Mouse (Mus musculus): ENCODE data around the gene Ldb3. TPM values are rescaled to one million over a fixed set of nuclear protein-coding genes. Genes with fewer than 3 reads are reported as not detected.
A peak's percentile ranks its signal among the peaks of the same experiment; 100 is the strongest.

The Ldb3 gene
- polyA plus RNA-seq, 1 experiment from 2014 or later: 0.99 TPM

- Histone ChIP-seq H3K27me3 (ENCODE audit: control insufficient read depth, insufficient read depth, low read depth, low read length) (peaks cover 12% of the 10 kb centered on the region; the same call in 1 of the 2 replicates), H3K9me3 (replicated peaks; ENCODE audit: control insufficient read depth, low read length, poor library complexity, severe bottlenecking) (no peaks in the 10 kb centered on the region), H3K4me1 (ENCODE audit: control insufficient read depth, insufficient read depth, low read length) (peaks cover 2% of the 10 kb centered on the region; the same call in 1 of the 2 replicates), H3K4me2 (ENCODE audit: low read length) (no peak overlapping the region), H3K27ac (ENCODE audit: low read length) (no peak overlapping the region), H3K9ac (ENCODE audit: low read depth, low read length) (no peak overlapping the region), H3K4me3 (ENCODE audit: low read depth, low read length) (no peak overlapping the region), H3K36me3 (ENCODE audit: control insufficient read depth, insufficient read depth, low read length) (no peaks in the 10 kb centered on the region)
- ATAC-seq: no peak
- WGBS: 31% methylated on average over 9 of the region's 9 CpGs
These were observed 30.3 kb upstream of the Ldb3 start for GRCm38 (mm10) chr14:34618808-34619207.

- no peak overlapping the region for H3K27ac ChIP-seq (ENCODE audit: low read length)
- no peaks in the 10 kb centered on the region for H3K36me3 ChIP-seq (ENCODE audit: control insufficient read depth, insufficient read depth, low read length)
- no peak overlapping the region for H3K4me3 ChIP-seq (ENCODE audit: low read depth, low read length)
- no peak overlapping the region for H3K9ac ChIP-seq (ENCODE audit: low read depth, low read length)
- 2% methylated on average over 8 of the region's 8 CpGs for WGBS
- H3K9me3 ChIP-seq (replicated peaks; ENCODE audit: control insufficient read depth, low read length, poor library complexity, severe bottlenecking): no peaks in the 10 kb centered on the region
- H3K4me1 ChIP-seq (ENCODE audit: control insufficient read depth, insufficient read depth, low read length): peaks cover 2% of the 10 kb centered on the region; the same call in 1 of the 2 replicates
- H3K27me3 ChIP-seq (ENCODE audit: control insufficient read depth, insufficient read depth, low read depth, low read length): peaks cover 12% of the 10 kb centered on the region; the same call in 1 of the 2 replicates
- ATAC-seq: peak; percentile 63
- no peak overlapping the region for H3K4me2 ChIP-seq (ENCODE audit: low read length)
These were observed 28.3 kb upstream of the Ldb3 start for GRCm38 (mm10) chr14:34616821-34617220.

GRCm38 (mm10) chr14:34615625-34616024 lies 27.1 kb upstream of the Ldb3 start:
- no peak for ATAC-seq
- Histone ChIP-seq H3K27me3 (ENCODE audit: control insufficient read depth, insufficient read depth, low read depth, low read length) (peaks cover 12% of the 10 kb centered on the region; the same call in 1 of the 2 replicates), H3K4me1 (ENCODE audit: control insufficient read depth, insufficient read depth, low read length) (peaks cover 2% of the 10 kb centered on the region; the same call in 1 of the 2 replicates), H3K4me3 (ENCODE audit: low read depth, low read length) (no peak overlapping the region), H3K4me2 (ENCODE audit: low read length) (no peak overlapping the region), H3K9me3 (replicated peaks; ENCODE audit: control insufficient read depth, low read length, poor library complexity, severe bottlenecking) (no peaks in the 10 kb centered on the region), H3K36me3 (ENCODE audit: control insufficient read depth, insufficient read depth, low read length) (no peaks in the 10 kb centered on the region), H3K9ac (ENCODE audit: low read depth, low read length) (no peak overlapping the region), H3K27ac (ENCODE audit: low read length) (no peak overlapping the region)
- WGBS: 63% methylated on average over 4 of the region's 4 CpGs

- 5% methylated on average over 13 of the region's 13 CpGs for WGBS
- H3K4me3 ChIP-seq (ENCODE audit: low read depth, low read length): peak overlapping the region; percentile 20
These were observed 26.6 kb upstream of the Ldb3 start for GRCm38 (mm10) chr14:34615082-34615481.

GRCm38 (mm10) chr14:34614551-34614950 lies 26.1 kb upstream of the Ldb3 start:
- H3K9me3 ChIP-seq (replicated peaks; ENCODE audit: control insufficient read depth, low read length, poor library complexity, severe bottlenecking): no peaks in the 10 kb centered on the region
- H3K27ac ChIP-seq (ENCODE audit: low read length): no peak overlapping the region
- peaks cover 12% of the 10 kb centered on the region; the same call in 1 of the 2 replicates for H3K27me3 ChIP-seq (ENCODE audit: control insufficient read depth, insufficient read depth, low read depth, low read length)
- H3K36me3 ChIP-seq (ENCODE audit: control insufficient read depth, insufficient read depth, low read length): no peaks in the 10 kb centered on the region
- no peak for ATAC-seq
- peaks cover 2% of the 10 kb centered on the region; the same call in 1 of the 2 replicates for H3K4me1 ChIP-seq (ENCODE audit: control insufficient read depth, insufficient read depth, low read length)
- 7% methylated on average over 15 of the region's 15 CpGs for WGBS
- H3K4me3 ChIP-seq (ENCODE audit: low read depth, low read length): peak overlapping the region; percentile 20
- peak overlapping the region; percentile 38 for H3K4me2 ChIP-seq (ENCODE audit: low read length)
- no peak overlapping the region for H3K9ac ChIP-seq (ENCODE audit: low read depth, low read length)

More at GRCm38 (mm10) chr14:34615082-34615481, 26.6 kb upstream of the Ldb3 start:
- Histone ChIP-seq H3K27me3 (ENCODE audit: control insufficient read depth, insufficient read depth, low read depth, low read length) (peaks cover 12% of the 10 kb centered on the region; the same call in 1 of the 2 replicates), H3K4me1 (ENCODE audit: control insufficient read depth, insufficient read depth, low read length) (peaks cover 2% of the 10 kb centered on the region; the same call in 1 of the 2 replicates), H3K27ac (ENCODE audit: low read length) (no peak overlapping the region), H3K9ac (ENCODE audit: low read depth, low read length) (no peak overlapping the region), H3K4me2 (ENCODE audit: low read length) (peak overlapping the region; percentile 38), H3K36me3 (ENCODE audit: control insufficient read depth, insufficient read depth, low read length) (no peaks in the 10 kb centered on the region), H3K9me3 (replicated peaks; ENCODE audit: control insufficient read depth, low read length, poor library complexity, severe bottlenecking) (no peaks in the 10 kb centered on the region)
- ATAC-seq: no peak

- Histone ChIP-seq H3K4me1 (ENCODE audit: control insufficient read depth, insufficient read depth, low read length) (0 out of 2 replicates have a peak, but pooled peaks cover 2% of the 10 kb centered on the region), H3K27ac (ENCODE audit: low read length) (no peak overlapping the region), H3K27me3 (ENCODE audit: control insufficient read depth, insufficient read depth, low read depth, low read length) (peaks cover 12% of the 10 kb centered on the region; the same call in 1 of the 2 replicates), H3K4me2 (ENCODE audit: low read length) (no peak overlapping the region), H3K9me3 (replicated peaks; ENCODE audit: control insufficient read depth, low read length, poor library complexity, severe bottlenecking) (no peaks in the 10 kb centered on the region), H3K9ac (ENCODE audit: low read depth, low read length) (no peak overlapping the region), H3K4me3 (ENCODE audit: low read depth, low read length) (no peak overlapping the region), H3K36me3 (ENCODE audit: control insufficient read depth, insufficient read depth, low read length) (no peaks in the 10 kb centered on the region)
- WGBS: 63% methylated on average over 6 of the region's 6 CpGs
- no peak for ATAC-seq
These were observed 25.0 kb upstream of the Ldb3 start for GRCm38 (mm10) chr14:34613523-34613922.

- Histone ChIP-seq H3K9me3 (replicated peaks; ENCODE audit: control insufficient read depth, low read length, poor library complexity, severe bottlenecking) (no peaks in the 10 kb centered on the region), H3K27ac (ENCODE audit: low read length) (no peak overlapping the region), H3K9ac (ENCODE audit: low read depth, low read length) (no peak overlapping the region), H3K4me2 (ENCODE audit: low read length) (no peak overlapping the region), H3K36me3 (ENCODE audit: control insufficient read depth, insufficient read depth, low read length) (no peaks in the 10 kb centered on the region), H3K27me3 (ENCODE audit: control insufficient read depth, insufficient read depth, low read depth, low read length) (peaks cover 12% of the 10 kb centered on the region; the same call in 1 of the 2 replicates), H3K4me1 (ENCODE audit: control insufficient read depth, insufficient read depth, low read length) (0 out of 2 replicates have a peak, but pooled peaks cover 4% of the 10 kb centered on the region), H3K4me3 (ENCODE audit: low read depth, low read length) (no peak overlapping the region)
- 46% methylated on average over 4 of the region's 4 CpGs for WGBS
- ATAC-seq: no peak
These were observed 23.7 kb upstream of the Ldb3 start for GRCm38 (mm10) chr14:34612222-34612621.

GRCm38 (mm10) chr14:34611591-34611990 lies 23.1 kb upstream of the Ldb3 start:
- Histone ChIP-seq H3K4me2 (ENCODE audit: low read length) (no peak overlapping the region), H3K36me3 (ENCODE audit: control insufficient read depth, insufficient read depth, low read length) (no peaks in the 10 kb centered on the region), H3K9ac (ENCODE audit: low read depth, low read length) (no peak overlapping the region), H3K4me3 (ENCODE audit: low read depth, low read length) (no peak overlapping the region), H3K4me1 (ENCODE audit: control insufficient read depth, insufficient read depth, low read length) (0 out of 2 replicates have a peak, but pooled peaks cover 3% of the 10 kb centered on the region), H3K9me3 (replicated peaks; ENCODE audit: control insufficient read depth, low read length, poor library complexity, severe bottlenecking) (no peaks in the 10 kb centered on the region), H3K27me3 (ENCODE audit: control insufficient read depth, insufficient read depth, low read depth, low read length) (peaks cover 12% of the 10 kb centered on the region; the same call in 1 of the 2 replicates), H3K27ac (ENCODE audit: low read length) (no peak overlapping the region)
- 72% methylated on average over 4 of the region's 4 CpGs for WGBS
- no peak for ATAC-seq

- WGBS: 92% methylated on average over 7 of the region's 7 CpGs
- H3K4me3 ChIP-seq (ENCODE audit: low read depth, low read length): no peak overlapping the region
These were observed 13.4 kb upstream of the Ldb3 start for GRCm38 (mm10) chr14:34601910-34602309.

More at GRCm38 (mm10) chr14:34601910-34602309, 13.4 kb upstream of the Ldb3 start:
- Histone ChIP-seq H3K36me3 (ENCODE audit: control insufficient read depth, insufficient read depth, low read length) (no peaks in the 10 kb centered on the region), H3K4me1 (ENCODE audit: control insufficient read depth, insufficient read depth, low read length) (no peaks in the 10 kb centered on the region), H3K27me3 (ENCODE audit: control insufficient read depth, insufficient read depth, low read depth, low read length) (no peaks in the 10 kb centered on the region), H3K9me3 (replicated peaks; ENCODE audit: control insufficient read depth, low read length, poor library complexity, severe bottlenecking) (no peaks in the 10 kb centered on the region), H3K9ac (ENCODE audit: low read depth, low read length) (no peak overlapping the region), H3K27ac (ENCODE audit: low read length) (no peak overlapping the region), H3K4me2 (ENCODE audit: low read length) (no peak overlapping the region)
- ATAC-seq: no peak

All from midbrain, embryonic 16.5 days (tissue).